Mouse (Mus musculus) small intestine, adult 2 months (tissue): ENCODE data around the gene Rab31.

Experiments used
- CTCF ChIP-seq: fragments of 200-500 bp; IDR thresholded peaks from 2 replicates; pipeline ENCODE4 v1.5.1; 2012; ENCODE audit warnings: low read depth, mild to moderate bottlenecking, control low read depth, inconsistent platforms, low read length, moderate library complexity, mixed read lengths; ENCODE audit not compliant: insufficient replicate concordance, insufficient read length; ENCODE audit errors: extremely low read depth
- POLR2A ChIP-seq: fragments of 200-500 bp; IDR thresholded peaks from 2 replicates; pipeline ENCODE4 v1.6.1; 2012; ENCODE audit warnings: low read depth, mild to moderate bottlenecking, control low read depth, inconsistent platforms, low read length, moderate library complexity

GRCm38 (mm10) chr17:65753130-65753529 is 19.4 kb downstream of the Rab31 start:
- TF ChIP-seq POLR2A: no peak
- no peak for TF ChIP-seq CTCF
